Mouse (Mus musculus) spleen, adult 2 months (tissue): ENCODE results near the gene Mfsd4b1.

Experiments used
- CTCF ChIP-seq: fragments of 200-500 bp; IDR thresholded peaks from 2 replicates; pipeline ENCODE4 v1.5.1; 2011; ENCODE audit warnings: mild to moderate bottlenecking, inconsistent platforms; ENCODE audit not compliant: insufficient read depth, insufficient read length, insufficient replicate concordance; ENCODE audit errors: extremely low read depth
- POLR2A ChIP-seq: fragments of 200-500 bp; IDR thresholded peaks from 2 replicates; pipeline ENCODE4 v1.6.1; 2011; ENCODE audit warnings: low read depth, low read length, inconsistent platforms

GRCm38 (mm10) chr10:40067071-40067470 is 42.0 kb upstream of the Mfsd4b1 start:
- TF ChIP-seq CTCF (no peak), POLR2A (no peak)
